Mouse (Mus musculus) T-helper 1 cell (primary cell): ENCODE results near the gene Nr1d1.

Source experiments
- in situ Hi-C: fragments of 300-600 bp; cut with MboI, MseI; formaldehyde crosslinking; loops from one replicate; pipeline ENCODE4 v1.15.1; 2025; ENCODE audit warnings: high pct_unique_total_duplicates

Nr1d1 gene

DNA sequence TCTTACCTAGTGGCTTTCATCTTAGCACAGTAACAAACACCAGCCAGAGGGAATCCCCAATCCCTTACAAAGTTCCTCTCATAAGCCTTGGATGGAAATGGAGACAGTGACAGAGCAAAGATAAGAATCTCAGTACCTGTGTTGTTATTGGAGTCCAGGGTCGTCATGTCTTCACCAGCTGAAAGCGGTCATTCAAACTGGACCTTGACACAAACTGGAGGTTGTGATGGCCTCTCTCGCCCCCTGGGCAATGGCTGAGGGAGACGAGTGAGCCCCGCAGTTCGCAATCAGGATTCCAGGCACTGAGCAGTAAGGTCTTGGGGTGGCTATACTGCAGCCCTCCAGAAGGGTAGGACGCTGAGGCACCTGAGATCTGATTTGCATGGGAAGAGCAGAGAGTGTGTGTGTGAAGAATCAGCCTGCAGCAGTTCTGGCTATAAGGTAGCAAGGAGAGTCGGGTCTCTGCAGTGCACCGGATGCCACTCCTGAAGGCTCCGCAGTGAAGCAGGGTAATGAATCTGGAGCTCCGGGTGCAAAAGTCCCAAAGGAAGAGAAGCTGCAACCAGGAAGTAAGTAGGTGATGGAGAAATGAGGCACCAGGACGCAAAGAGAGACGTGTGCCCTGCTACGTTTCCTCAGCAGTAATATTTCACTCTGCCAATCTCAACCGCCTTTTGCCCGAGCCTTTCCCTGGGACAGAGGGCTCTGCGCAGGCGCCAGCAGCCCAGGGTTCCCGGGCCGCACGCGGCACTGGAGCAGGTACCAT is at the start of gene Nr1d1:
Nr1d1 (minus strand) TSS at position 752 of the 766 bp plus-strand sequence.
- in situ Hi-C loops, result loop anchor here (5.0 kb wide), 1 partner anchor 72 kb away; the partner anchor contains the start of gene Csf3

DNA sequence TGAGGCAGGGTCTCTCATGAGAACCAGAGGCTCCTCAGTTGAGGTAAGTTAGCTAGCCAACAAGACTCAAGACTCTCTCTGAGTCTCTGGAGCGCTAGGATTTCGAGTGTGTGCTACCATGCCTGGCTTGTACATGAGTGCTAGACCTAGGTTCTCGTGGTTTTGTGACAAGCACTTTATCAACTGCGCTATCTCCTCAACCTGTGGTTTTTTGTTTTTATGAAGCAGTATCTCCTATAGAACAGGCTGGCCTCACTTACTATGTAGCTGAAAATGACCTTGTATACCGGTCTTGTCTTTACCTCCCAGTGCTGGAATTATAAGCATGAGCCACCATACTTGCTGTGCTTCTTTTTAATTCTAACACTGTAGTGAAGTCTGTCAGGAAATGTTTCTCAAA is 45.8 kb upstream of the Nr1d1 start:
- in situ Hi-C loops, result loop anchor here (5.0 kb wide), 1 partner anchor 171 kb away; no protein-coding TSS in a partner anchor

DNA sequence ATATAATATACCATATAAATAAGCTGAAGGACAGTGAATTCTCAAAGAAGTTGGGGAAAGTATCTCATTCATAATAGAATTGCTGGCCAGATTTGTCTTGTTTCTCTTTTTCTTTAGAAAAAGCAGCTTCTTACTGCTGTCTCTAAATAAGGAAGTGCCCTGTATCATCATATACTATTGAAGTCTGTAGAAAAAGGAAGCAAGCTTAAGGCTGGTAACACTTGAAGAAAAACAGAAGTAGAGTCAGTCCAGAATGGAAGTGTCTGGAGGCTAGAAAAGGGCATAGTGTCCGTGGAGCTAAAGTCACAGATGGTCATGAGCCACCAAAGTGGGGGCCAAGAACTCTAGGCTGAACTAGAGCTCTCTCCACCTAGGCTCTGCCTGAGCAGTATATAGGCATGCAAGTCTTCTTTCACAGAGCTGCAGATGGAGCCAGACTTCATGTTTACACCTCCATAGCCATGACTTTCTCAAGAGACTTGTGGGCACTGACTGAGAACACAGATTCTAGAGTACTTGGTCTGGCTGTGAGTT is 41.6 kb upstream of the Nr1d1 start:
- in situ Hi-C loops, result no loop called here

- in situ Hi-C loops, result no loop called here
Measured at GRCm38 (mm10) chr11:98810686-98811085, 35.6 kb upstream of the Nr1d1 start.

DNA sequence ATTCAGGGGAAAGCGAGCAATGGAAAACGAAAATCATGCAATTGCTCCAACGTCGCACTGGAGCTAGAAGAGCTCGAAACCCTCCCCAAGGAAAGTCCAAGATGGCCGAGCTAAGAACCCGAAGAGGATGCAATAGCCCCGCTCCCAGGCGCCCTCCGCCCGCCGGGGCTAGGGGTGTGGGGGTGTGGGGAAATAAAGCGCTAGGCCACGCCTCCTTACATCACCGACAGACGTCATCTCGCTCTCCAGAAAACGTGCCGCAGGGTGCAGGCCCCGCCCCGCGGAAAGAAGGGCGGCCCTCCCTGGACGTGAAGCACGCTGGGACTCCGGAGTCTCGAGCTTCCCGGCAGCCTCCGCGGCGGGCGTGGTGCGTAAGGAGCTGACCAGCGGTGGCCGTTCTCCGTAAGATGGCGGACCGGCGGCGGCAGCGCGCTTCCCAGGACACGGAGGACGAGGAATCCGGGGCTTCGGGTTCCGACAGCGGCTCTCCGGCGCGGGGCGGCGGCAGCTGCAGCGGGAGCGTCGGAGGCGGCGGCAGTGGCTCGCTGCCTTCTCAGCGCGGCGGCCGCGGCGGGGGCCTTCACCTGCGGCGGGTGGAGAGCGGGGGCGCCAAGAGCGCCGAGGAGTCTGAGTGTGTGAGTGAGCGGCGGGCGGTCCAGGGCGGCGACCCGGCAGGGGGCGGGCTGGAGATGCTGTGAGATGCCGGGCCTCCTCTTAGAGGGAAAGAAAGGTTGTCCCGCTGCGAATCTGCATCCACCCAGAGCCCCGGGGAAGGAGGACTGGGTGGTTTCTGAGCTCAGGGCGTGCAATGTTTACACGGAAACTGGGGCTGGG is 34.5 kb upstream of the Nr1d1 start:
- in situ Hi-C loops, result no loop called here

DNA sequence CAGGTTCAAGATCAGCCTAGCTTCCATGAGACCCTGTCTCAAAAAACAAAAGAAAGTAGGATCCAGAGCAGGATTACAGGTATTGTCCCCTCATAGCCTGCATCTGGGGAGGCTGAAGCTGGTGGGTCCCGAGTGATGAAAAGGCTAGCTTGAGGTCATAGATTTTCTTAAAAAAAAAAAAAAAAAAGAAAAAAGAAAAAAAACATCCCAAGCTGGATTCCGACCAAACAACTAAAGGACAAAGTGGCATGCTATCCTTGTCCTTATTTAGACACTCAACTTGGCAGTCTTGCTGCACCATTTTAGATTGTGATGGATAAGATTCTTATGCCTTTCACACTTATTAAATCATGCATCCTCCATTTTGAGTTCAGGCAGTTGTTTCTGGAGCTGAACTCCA is 33.3 kb upstream of the Nr1d1 start:
- in situ Hi-C loops, result no loop called here

DNA sequence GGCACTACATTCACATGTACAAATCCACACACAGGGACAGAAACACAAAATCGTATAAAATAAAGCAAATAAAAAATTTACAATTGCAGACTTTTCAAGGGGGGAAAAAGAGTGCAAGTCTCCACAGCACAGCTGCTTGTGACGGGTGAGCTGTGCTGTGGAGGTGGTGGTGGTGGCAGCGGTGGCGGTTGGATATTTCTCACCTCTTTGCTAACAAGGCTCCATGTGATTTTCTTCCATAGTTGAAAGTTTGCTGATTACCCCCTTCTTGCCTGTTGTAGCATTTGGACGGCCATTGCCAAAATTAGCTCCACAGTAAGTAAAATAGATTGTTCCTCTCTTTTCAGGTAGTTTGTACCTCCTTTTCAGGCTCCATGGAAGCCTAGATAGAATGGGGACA is 29.5 kb upstream of the Nr1d1 start, which contains the start of gene Casc3:
Casc3 (plus strand) TSS at position 301 of the 400 bp plus-strand sequence.
- in situ Hi-C loops, result loop anchor here (5.0 kb wide), 1 partner anchor 33 kb away; the partner anchor contains the start of gene Rapgefl1

DNA sequence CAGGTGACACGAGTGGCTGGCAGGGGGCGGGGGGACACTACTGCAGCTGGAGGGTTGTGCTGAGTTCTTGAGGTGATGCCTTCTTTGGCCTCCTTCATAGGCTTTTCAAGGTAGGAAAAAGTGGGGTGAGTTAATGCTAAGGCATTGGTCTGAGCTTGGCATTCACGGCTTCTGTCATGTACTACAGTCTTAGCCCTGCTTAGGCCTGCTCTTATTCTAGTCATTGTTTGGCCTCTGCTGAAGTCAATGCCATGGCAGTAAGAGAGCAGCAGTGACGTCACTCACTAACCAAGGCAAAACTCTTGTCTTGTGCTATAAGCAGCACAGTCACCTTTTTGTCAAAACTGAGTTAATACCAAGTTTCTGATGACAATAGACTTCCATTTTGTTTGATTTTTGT is 22.8 kb upstream of the Nr1d1 start:
- in situ Hi-C loops, result no loop called here

GRCm38 (mm10) chr11:98797306-98797705 is 22.2 kb upstream of the Nr1d1 start:
- in situ Hi-C loops, result no loop called here

GRCm38 (mm10) chr11:98796515-98797216 is 21.5 kb upstream of the Nr1d1 start:
- in situ Hi-C loops, result no loop called here

DNA sequence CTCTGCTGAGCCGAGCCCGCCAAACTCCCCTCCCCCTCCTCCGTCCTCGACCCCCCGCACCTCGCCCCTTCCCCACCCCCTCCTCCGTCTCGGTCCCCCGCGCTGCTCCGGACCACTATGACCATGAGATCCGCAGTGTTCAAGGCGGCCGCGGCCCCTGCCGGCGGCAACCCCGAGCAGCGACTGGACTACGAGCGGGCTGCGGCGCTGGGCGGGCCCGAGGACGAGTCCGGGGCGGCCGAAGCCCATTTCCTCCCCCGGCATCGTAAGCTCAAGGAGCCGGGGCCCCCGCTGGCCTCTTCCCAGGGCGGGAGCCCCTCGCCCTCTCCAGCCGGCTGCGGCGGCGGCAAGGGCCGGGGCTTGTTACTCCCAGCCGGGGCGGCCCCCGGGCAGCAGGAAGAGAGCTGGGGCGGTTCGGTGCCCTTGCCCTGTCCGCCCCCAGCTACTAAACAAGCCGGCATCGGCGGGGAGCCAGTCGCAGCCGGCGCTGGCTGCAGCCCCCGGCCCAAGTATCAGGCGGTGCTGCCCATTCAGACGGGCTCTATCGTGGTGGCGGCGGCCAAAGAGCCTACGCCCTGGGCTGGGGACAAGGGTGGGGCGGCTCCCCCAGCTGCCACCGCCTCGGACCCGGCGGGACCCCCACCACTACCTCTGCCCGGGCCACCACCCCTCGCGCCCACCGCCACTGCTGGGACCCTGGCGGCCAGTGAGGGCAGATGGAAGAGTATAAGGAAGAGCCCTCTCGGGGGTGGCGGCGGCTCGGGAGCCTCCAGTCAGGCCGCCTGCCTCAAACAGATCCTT is 20.8 kb upstream of the Nr1d1 start:
- in situ Hi-C loops, result no loop called here

GRCm38 (mm10) chr11:98795015-98795713 is 20.0 kb upstream of the Nr1d1 start, which contains the start of gene Msl1:
Gene Msl1 (plus strand): TSS chr11:98795516.
- in situ Hi-C loops, result no loop called here

- in situ Hi-C loops, result no loop called here
Measured at GRCm38 (mm10) chr11:98794469-98795014, 19.4 kb upstream of the Nr1d1 start.

DNA sequence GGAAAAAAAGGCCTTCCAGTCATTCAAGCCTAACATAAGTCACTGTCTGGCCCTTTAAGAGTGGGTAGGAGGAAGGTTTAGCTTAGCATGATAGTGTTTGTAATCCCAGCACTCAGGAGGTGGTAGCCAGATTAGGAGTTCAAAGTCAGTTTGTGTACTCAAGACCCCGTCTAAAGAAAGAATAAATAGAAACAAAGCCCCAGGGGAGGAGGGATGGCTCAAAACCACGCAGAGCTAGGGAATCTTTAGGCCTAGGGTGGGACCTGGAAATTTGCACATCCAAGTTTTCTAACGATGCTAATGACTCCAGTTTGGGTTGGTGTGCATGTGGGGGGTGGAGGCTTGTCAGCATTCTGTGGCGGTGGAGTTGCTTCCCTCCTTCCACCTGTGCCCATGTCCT is 16.9 kb upstream of the Nr1d1 start:
- in situ Hi-C loops, result no loop called here

DNA sequence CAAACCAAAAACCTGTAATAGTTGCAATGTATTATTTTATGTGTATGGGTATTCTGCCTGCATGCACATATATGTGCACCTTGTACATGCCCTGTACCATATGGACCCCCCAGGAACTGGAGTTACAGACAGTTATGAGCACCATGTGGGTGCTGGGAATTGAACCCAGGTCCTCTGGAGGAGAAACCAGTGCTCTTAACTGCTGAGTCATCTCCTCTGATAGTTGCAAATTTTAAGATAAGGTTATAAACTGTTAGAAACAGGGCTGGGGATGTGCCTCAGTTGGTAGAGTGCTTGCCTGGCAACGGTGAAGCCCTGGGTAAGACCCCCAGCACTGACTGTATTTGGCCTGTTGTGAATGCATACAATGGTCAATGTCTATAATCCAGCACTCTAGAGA is 16.3 kb upstream of the Nr1d1 start:
- in situ Hi-C loops, result no loop called here

DNA sequence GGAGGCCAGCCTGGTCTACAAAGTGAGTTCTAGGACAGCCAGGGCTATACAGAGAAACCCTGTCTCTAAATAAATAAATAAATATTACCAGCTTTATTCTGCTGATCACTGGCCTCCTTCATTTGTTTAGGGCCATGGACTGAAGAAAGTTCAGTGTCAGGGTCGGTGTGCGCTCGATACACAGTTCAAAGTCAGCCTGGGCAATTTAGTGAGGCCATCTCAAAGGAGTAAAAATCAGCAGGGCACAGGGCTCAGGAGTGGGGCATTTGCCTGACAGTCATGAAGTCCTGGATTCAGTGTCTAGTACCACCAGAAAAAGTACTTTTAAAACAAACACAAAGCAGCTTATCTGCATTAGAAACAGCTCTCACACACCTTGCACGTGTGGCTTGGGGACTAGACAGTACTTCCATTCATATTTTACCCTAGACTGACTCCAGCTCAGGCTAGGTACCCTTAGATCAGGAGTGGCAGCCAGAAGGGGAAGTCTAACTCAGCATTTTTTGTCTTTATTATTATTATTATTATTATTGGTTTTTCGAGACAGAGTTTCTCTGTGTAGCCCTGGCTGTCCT is 15.6 kb upstream of the Nr1d1 start:
- in situ Hi-C loops, result no loop called here

- in situ Hi-C loops, result loop anchor here (10.0 kb wide), 1 partner anchor 1615 kb away; no protein-coding TSS in a partner anchor
Measured at GRCm38 (mm10) chr11:98789824-98790223, 14.7 kb upstream of the Nr1d1 start.

DNA sequence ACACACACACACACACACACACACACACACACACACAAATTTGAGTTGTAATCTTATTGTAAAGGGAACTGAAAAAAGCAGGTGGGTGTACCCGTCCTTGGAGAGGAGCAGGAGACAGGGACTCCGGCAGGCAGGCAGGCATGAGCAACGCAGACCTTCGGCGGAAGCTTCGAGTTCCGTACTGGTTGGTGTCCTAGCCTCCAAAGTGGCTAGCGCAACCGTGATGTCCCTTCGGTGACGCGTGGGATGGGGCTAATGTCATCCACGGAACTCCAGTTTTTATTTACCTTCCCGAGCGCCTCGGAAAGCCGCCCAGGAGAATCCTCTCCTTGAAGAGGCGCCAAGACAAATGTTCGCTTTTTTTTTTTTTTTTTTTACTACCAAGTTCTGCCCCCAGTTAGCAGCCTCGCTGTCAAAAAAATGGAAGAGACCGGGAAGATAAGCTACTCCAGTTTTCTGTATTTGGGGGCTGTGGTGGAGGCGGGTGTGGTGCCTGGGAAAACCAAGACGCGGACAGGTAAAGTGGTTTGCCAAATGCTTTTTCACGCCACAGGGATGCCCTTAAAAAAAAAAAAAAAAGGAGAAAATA is 14.2 kb upstream of the Nr1d1 start:
- in situ Hi-C loops, result loop anchor here (10.0 kb wide), 1 partner anchor 1615 kb away; no protein-coding TSS in a partner anchor
